Mouse (Mus musculus) spleen, adult 2 months (tissue): ENCODE results near the gene Slc3a2.

Experiments used
- CTCF ChIP-seq: fragments of 200-500 bp; IDR thresholded peaks from 2 replicates; pipeline ENCODE4 v1.5.1; 2011; ENCODE audit warnings: mild to moderate bottlenecking, inconsistent platforms; ENCODE audit not compliant: insufficient read depth, insufficient read length, insufficient replicate concordance; ENCODE audit errors: extremely low read depth
- POLR2A ChIP-seq: fragments of 200-500 bp; IDR thresholded peaks from 2 replicates; pipeline ENCODE4 v1.6.1; 2011; ENCODE audit warnings: low read depth, low read length, inconsistent platforms

DNA sequence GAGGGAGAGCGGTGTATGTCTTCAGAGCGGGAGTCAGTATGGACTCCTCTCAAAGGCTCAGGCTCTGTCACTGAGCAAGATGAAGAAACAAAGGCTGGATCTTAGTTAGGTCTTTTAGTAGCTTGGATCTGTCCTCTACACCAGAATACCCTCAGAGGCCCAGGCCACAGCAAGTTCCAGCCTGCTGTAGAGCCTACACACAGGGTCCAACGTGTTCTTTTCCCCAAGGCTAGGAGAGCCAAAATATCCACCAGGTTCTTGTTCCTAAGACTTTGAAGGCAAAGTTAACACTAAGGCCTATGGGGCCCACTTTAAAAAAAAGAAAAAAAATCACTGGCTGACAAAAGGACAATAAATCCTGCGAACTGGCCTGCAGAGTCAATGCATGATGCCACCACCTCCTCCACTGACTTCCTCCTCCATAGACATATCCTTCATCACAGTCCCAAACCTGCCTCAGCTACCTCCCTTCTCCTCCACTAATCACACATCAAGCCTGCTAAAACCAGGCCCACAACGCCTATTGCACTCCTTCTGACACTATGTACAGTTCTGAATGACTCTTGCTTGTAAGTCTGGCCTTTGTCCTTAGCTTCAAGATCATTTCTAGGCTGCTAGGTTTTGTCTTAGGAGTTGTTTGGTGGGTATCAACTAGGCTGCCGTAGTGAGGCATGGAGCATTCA, 18.0 kb downstream of the Slc3a2 start:
- TF ChIP-seq POLR2A, result no peak
- TF ChIP-seq CTCF, result no peak
